Mouse (Mus musculus): Measurements from ENCODE around the gene Rcn1. TPM values are rescaled to one million over a fixed set of nuclear protein-coding genes. Genes with fewer than 3 reads are reported as not detected.

Gene Rcn1
- polyA plus RNA-seq, 1 experiment, result 92.4 TPM

- no peak overlapping the region for H3ac ChIP-seq (ENCODE audit: control insufficient read depth, insufficient read length)
- no peaks in the 10 kb centered on the region for H3K27me3 ChIP-seq (ENCODE audit: control insufficient read depth, insufficient read depth, insufficient read length)
- peaks cover 34% of the 10 kb centered on the region for H3K79me2 ChIP-seq (ENCODE audit: control insufficient read depth, insufficient read depth)
- peaks cover 44% of the 10 kb centered on the region for H3K36me3 ChIP-seq (ENCODE audit: control insufficient read depth, insufficient read depth)
- no peak overlapping the region for H3K4me3 ChIP-seq
- H3K4me2 ChIP-seq (ENCODE audit: low read depth), result no peak overlapping the region
- no peak for TF ChIP-seq MAX (IDR thresholded peaks at IDR 0.05; ENCODE audit: low read depth)
- no peak for TF ChIP-seq TCF3 (IDR thresholded peaks at IDR 0.05; ENCODE audit: insufficient read length, low read depth)
- no peak for TF ChIP-seq MYOD1 (IDR thresholded peaks at IDR 0.05; ENCODE audit: control insufficient read depth in 1 of 3, insufficient read length in 2 of 3, low read depth in 2 of 3)
- no peak for TF ChIP-seq E2F4 (IDR thresholded peaks at IDR 0.05; ENCODE audit: insufficient read depth)
Measured at GRCm38 (mm10) chr2:105392514-105392913, 6.6 kb downstream of the Rcn1 start.

GRCm38 (mm10) chr2:105391414-105391784, 7.7 kb downstream of the Rcn1 start:
- H3K4me3 ChIP-seq, result no peak overlapping the region
- H3K79me2 ChIP-seq (ENCODE audit: control insufficient read depth, insufficient read depth), result peaks cover 23% of the 10 kb centered on the region
- TF ChIP-seq TCF3 (IDR thresholded peaks at IDR 0.05; ENCODE audit: insufficient read length, low read depth), result no peak
- TF ChIP-seq CEBPB (IDR thresholded peaks at IDR 0.05; ENCODE audit: insufficient read depth, poor library complexity, severe bottlenecking), result no peak
- no peak for TF ChIP-seq TCF12 (IDR thresholded peaks at IDR 0.05; ENCODE audit: insufficient read depth, poor library complexity, severe bottlenecking)
- TF ChIP-seq SRF (IDR thresholded peaks at IDR 0.05; ENCODE audit: control insufficient read depth, insufficient read length, low read depth), result no peak
- no peak for TF ChIP-seq REST (IDR thresholded peaks at IDR 0.05; ENCODE audit: insufficient read depth, insufficient read length)
- TF ChIP-seq MAX (IDR thresholded peaks at IDR 0.05; ENCODE audit: low read depth), result no peak
- TF ChIP-seq MYOG (IDR thresholded peaks at IDR 0.05; ENCODE audit: control insufficient read depth in 1 of 3, insufficient read depth in 1 of 3, insufficient read length in 2 of 3, low read depth in 2 of 3), result no peak
- no peak for TF ChIP-seq USF1 (IDR thresholded peaks at IDR 0.05; ENCODE audit: low read depth)
- no peak for TF ChIP-seq POLR2A (IDR thresholded peaks at IDR 0.05; ENCODE audit: insufficient read length, low read depth)
- no peak for TF ChIP-seq MYOD1 (IDR thresholded peaks at IDR 0.05; ENCODE audit: control insufficient read depth in 1 of 3, insufficient read length in 2 of 3, low read depth in 2 of 3)
- TF ChIP-seq POLR2AphosphoS2 (IDR thresholded peaks at IDR 0.05; ENCODE audit: insufficient read length, low read depth), result no peak
- TF ChIP-seq E2F4 (IDR thresholded peaks at IDR 0.05; ENCODE audit: insufficient read depth), result no peak
- H3K4me2 ChIP-seq (ENCODE audit: low read depth), result no peak overlapping the region
- H3K36me3 ChIP-seq (ENCODE audit: control insufficient read depth, insufficient read depth), result peaks cover 55% of the 10 kb centered on the region
- no peaks in the 10 kb centered on the region for H3K27me3 ChIP-seq (ENCODE audit: control insufficient read depth, insufficient read depth, insufficient read length)
- no peak overlapping the region for H3ac ChIP-seq (ENCODE audit: control insufficient read depth, insufficient read length)

GRCm38 (mm10) chr2:105390653-105391413, 8.3 kb downstream of the Rcn1 start:
- Histone ChIP-seq H3K4me2 (ENCODE audit: low read depth) (no peak overlapping the region), H3K27me3 (ENCODE audit: control insufficient read depth, insufficient read depth, insufficient read length) (no peaks in the 10 kb centered on the region), H3ac (ENCODE audit: control insufficient read depth, insufficient read length) (no peak overlapping the region), H3K36me3 (ENCODE audit: control insufficient read depth, insufficient read depth) (peaks cover 58% of the 10 kb centered on the region), H3K79me2 (ENCODE audit: control insufficient read depth, insufficient read depth) (peaks cover 17% of the 10 kb centered on the region), H3K4me3 (no peak overlapping the region)
- TF ChIP-seq MYOG (IDR thresholded peaks at IDR 0.05; ENCODE audit: control insufficient read depth in 1 of 3, insufficient read depth in 1 of 3, insufficient read length in 2 of 3, low read depth in 2 of 3) (no peak), CEBPB (IDR thresholded peaks at IDR 0.05; ENCODE audit: insufficient read depth, poor library complexity, severe bottlenecking) (no peak), POLR2A (IDR thresholded peaks at IDR 0.05; ENCODE audit: insufficient read length, low read depth) (no peak), TCF3 (IDR thresholded peaks at IDR 0.05; ENCODE audit: insufficient read length, low read depth) (no peak), POLR2AphosphoS2 (IDR thresholded peaks at IDR 0.05; ENCODE audit: insufficient read length, low read depth) (no peak), MYOD1 (IDR thresholded peaks at IDR 0.05; ENCODE audit: control insufficient read depth in 1 of 3, insufficient read length in 2 of 3, low read depth in 2 of 3) (no peak), TCF12 (IDR thresholded peaks at IDR 0.05; ENCODE audit: insufficient read depth, poor library complexity, severe bottlenecking) (no peak), USF1 (IDR thresholded peaks at IDR 0.05; ENCODE audit: low read depth) (no peak), REST (IDR thresholded peaks at IDR 0.05; ENCODE audit: insufficient read depth, insufficient read length) (no peak), MAX (IDR thresholded peaks at IDR 0.05; ENCODE audit: low read depth) (no peak), E2F4 (IDR thresholded peaks at IDR 0.05; ENCODE audit: insufficient read depth) (no peak), SRF (IDR thresholded peaks at IDR 0.05; ENCODE audit: control insufficient read depth, insufficient read length, low read depth) (no peak)

DNA sequence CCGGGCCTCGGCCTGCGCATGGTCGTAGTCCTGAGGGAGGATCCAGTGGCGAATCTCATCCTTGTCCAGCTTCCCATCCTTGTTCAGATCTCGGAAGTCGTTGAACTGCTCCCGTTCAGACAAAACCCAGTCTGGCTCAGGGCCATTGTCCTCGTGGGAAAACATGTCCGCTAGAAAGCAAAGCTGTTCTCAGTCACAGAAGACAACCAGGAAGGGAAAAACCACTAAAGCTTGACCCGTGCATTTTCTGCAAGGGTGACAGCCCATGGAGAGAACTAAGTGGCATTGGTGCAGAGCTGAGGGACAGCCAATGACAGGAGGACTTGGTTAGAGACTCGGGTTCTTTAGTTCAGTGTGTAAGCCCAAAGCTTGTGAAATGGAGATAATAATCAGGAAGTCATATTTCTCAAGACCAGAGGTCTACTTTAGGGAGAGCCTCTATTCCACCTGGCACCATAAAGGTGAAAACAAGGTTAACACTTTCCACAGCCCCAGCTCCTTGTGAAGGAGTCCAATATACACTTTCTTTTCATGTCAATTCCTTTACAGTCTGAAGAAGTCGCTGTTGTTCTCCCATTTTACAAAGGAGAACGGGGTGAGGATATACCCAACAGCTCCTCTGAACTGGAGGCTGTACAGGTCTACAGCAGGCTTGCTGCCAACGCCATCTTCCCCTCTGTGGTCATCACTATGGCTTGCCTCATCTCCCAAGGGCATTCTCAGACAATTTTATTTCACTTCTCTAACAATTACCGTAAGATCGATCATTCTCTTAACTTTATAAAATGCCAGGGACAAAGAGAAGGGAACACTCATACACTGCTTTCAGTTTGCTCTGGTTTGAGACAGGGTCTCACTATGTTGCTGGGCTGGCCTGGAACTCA, 9.9 kb downstream of the Rcn1 start:
- no peak overlapping the region for H3ac ChIP-seq (ENCODE audit: control insufficient read depth, insufficient read length)
- H3K4me2 ChIP-seq (ENCODE audit: low read depth), result no peak overlapping the region
- no peaks in the 10 kb centered on the region for H3K27me3 ChIP-seq (ENCODE audit: control insufficient read depth, insufficient read depth, insufficient read length)
- no peak for TF ChIP-seq USF1 (IDR thresholded peaks at IDR 0.05; ENCODE audit: low read depth)
- no peak for TF ChIP-seq POLR2A (IDR thresholded peaks at IDR 0.05; ENCODE audit: insufficient read length, low read depth)
- TF ChIP-seq MAX (IDR thresholded peaks at IDR 0.05; ENCODE audit: low read depth), result no peak
- TF ChIP-seq POLR2AphosphoS2 (IDR thresholded peaks at IDR 0.05; ENCODE audit: insufficient read length, low read depth), result no peak
- TF ChIP-seq REST (IDR thresholded peaks at IDR 0.05; ENCODE audit: insufficient read depth, insufficient read length), result no peak
- TF ChIP-seq TCF12 (IDR thresholded peaks at IDR 0.05; ENCODE audit: insufficient read depth, poor library complexity, severe bottlenecking), result no peak
- H3K4me3 ChIP-seq, result no peak overlapping the region
- H3K79me2 ChIP-seq (ENCODE audit: control insufficient read depth, insufficient read depth), result peaks cover 3% of the 10 kb centered on the region
- H3K36me3 ChIP-seq (ENCODE audit: control insufficient read depth, insufficient read depth), result peaks cover 62% of the 10 kb centered on the region
